Mouse (Mus musculus) brain, embryonic 14.5 days (tissue): Measurements from ENCODE around the gene Pum1.

ENCODE experiments used
- CTCF ChIP-seq: fragments of 200-500 bp; IDR thresholded peaks from 2 replicates; pipeline ENCODE4 v1.5.1; 2012; ENCODE audit warnings: inconsistent platforms, mild to moderate bottlenecking, moderate library complexity, borderline replicate concordance; ENCODE audit not compliant: insufficient read depth, insufficient read length; ENCODE audit errors: extremely low read depth
- POLR2A ChIP-seq: fragments of 200-500 bp; IDR thresholded peaks from 2 replicates; pipeline ENCODE4 v1.6.1; 2012; ENCODE audit warnings: mild to moderate bottlenecking, inconsistent platforms, borderline replicate concordance; ENCODE audit not compliant: poor library complexity, insufficient read depth, insufficient read length, severe bottlenecking; ENCODE audit errors: extremely low read depth

GRCm38 (mm10) chr4:130752591-130752990 is 89.5 kb downstream of the Pum1 start:
- no peak for TF ChIP-seq POLR2A
- TF ChIP-seq CTCF: no peak
